Mouse (Mus musculus) ES-Bruce4 (cell line): Measurements from ENCODE around the gene Cycs.

Source experiments
- EP300 ChIP-seq: IDR thresholded peaks from 2 replicates; pipeline ENCODE4 v1.6.1; 2011; ENCODE audit warnings: low read depth, low read length; ENCODE audit not compliant: insufficient read depth
- POLR2A ChIP-seq: IDR thresholded peaks from one replicate; pipeline ENCODE4 v1.8.1; 2011; ENCODE audit warnings: low read length; ENCODE audit not compliant: insufficient read depth

DNA sequence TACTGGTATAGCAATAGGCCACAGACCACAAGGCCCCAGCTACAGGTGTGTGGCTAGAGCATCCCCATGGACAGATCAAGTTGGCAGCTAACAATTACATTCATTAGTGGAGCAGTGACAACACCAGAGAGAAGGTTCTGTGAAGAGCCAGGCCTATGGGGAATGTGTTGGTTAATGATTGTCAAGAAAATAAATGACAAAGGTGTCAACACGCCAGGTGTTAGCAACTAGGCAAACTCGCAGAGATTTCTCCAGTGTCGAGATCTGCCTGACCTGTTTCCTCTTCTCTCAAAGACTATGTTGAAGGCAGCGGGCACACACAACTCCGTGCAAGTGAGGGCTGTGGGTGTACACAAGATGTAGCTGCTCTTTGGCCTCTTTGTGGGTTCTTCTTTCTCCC, 46.2 kb downstream of the Cycs start:
- TF ChIP-seq POLR2A: no peak
- no peak for TF ChIP-seq EP300
